Mouse (Mus musculus) liver, adult 2 months (tissue): ENCODE results near the gene Tnfrsf23.
"Not testable (repeated sequence)": the region's sequence is repeated elsewhere in the genome, so short reads cannot be mapped to it uniquely, and the experiment has no call there.

ENCODE experiments used
- CTCF ChIP-seq: fragments of 200-500 bp; IDR thresholded peaks from 2 replicates; pipeline ENCODE4 v1.5.1; 2011; ENCODE audit warnings: low read depth, low read length, control low read depth
- POLR2A ChIP-seq: fragments of 200-500 bp; IDR thresholded peaks from 2 replicates; pipeline ENCODE4 v1.6.1; 2011; ENCODE audit warnings: low read length, control low read depth; ENCODE audit not compliant: insufficient read depth; ENCODE audit errors: extremely low read depth

GRCm38 (mm10) chr7:143649769-143650346, 35.8 kb downstream of the Tnfrsf23 start:
- not testable (repeated sequence) for TF ChIP-seq POLR2A, CTCF
